Mouse (Mus musculus) kidney, postnatal 36 days (tissue): ENCODE results near the gene Arrdc2.

Experiments
- DNase-seq, 2 experiments: peaks; one replicate each; pipeline ENCODE4 v3.0.0; 2021 to 2022; ENCODE audit warnings: mixed read lengths in 2 of 2

Arrdc2 gene

DNA sequence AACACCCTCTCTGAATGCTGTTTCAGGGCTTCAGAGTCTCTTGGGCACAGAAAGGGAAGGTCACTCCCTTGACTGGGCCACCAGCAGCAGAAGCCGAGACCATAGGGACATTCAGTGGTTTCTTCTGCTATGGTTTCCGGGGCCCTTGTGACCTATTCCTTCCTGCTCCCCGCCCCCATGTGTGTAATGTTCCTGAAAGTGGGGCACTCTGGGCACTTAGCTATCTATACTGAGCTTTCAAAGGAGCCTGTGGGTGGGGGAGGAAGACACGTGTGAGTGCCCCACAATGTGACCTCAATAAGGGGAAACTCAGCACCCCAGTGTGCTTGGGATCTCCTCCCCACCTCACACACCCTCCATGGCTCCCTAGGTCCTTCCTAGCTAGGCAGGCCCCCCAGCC is 33.0 kb downstream of the Arrdc2 start:
- peak in 1 of 2 experiments; percentile 41 for DNase-seq

DNA sequence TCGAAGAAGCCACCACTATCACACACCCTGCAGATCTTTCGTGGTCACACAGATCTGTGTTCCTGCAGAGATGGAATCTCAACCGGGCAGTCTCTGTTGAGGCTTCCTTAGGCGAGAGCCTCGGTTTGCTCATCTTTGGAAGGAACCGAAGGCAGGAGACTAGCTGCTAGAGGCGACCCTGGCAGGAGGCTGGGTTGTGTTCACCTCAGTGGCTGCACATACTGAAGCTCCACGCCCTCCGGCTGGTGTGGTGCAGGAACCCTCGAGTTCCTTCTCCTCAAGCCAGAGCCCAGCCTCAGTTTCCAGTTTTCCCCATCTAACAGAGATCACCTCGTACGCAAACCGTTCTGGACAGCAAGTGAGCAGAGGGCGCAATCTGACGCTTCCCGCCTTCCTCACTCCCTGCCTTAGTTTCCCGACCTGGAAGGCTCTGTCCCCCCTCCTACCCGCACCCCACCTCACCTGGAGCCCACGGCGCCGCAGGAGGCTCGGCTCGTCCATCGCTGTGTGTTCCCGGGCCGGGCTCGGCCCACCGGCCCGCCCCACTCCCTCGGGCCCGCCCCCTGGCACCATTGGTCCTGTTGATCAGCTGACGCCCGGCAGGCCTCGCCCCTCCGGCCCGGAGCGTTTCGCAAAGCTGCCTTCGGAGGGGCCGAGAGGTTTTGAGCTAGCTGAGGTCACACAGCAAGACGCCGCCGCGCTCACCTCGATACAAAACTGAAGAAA is 34.9 kb downstream of the Arrdc2 start, which contains the start of gene Mast3:
TSS of gene Mast3 (minus strand) at position 574 of the 726 bp plus-strand sequence.
- DNase-seq, result peak; percentile 92 to 96

DNA sequence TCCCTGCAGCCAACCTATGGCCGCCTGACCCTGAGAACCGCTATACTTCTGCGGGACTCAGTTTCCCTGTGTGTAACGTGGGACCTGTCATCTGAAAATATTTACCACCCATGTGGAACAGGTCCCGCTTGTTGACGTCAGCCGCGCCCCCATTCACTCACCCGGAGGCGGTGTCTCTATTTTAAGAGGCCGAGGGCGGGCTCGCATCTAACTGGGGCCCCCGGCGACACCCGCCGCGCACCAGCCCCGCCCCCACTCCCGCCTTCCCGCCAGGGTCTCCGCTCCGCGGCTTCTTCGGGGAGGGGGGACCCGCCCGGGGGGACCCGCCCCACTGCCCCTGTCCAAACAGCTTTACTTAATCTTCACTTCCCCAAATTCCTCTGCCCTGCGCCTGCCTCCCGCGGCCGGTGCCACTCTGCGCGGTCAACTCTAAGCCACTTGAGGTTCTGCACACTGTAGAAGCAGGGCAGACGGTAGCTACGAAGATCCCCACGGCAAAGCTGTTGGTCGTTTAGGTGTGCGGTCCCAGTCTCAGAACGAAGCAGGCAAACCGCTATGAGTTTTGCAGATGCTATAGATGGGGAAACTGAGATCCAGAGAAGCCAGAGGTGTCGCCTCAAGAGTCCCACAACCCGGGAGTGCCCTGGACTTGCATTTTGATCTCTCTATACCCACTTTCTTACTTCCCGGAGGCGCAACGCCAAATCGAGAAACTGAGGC is 35.6 kb downstream of the Arrdc2 start:
- peak in 1 of 2 experiments; percentile 58 for DNase-seq

DNA sequence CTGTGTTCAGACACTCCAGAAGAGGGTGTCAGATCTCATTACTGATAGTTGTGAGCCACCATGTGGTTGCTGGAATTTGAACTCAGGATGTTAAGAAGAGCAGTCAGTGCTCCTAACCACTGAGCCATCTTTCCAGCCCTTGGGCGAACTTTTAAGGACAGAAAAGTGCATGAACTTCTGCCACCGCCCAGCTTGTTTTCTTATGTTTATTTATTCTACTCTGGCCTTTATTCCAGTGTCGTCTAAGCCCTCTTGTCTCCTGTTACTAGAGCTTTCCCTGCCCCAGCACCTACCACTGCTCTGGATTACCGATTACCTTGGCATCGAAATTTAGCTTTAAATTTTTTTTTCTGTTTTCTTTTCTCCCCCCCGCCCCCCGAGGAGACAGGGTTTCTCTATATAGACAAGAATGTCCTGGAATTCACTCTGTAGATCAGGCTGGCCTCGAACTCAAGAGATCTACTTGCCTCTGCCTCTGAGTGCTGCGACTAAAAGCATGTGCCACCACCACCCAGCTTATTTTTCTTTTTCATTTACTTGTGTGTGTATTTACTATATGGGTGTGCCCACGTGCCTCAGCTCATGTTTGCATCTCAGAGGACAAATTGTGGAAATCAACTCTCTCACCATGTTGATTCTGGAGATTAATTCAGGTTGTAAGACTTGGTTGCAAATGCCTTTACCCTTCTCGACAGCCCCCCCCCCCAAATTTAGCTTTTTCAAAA is 36.6 kb downstream of the Arrdc2 start:
- no peak for DNase-seq

DNA sequence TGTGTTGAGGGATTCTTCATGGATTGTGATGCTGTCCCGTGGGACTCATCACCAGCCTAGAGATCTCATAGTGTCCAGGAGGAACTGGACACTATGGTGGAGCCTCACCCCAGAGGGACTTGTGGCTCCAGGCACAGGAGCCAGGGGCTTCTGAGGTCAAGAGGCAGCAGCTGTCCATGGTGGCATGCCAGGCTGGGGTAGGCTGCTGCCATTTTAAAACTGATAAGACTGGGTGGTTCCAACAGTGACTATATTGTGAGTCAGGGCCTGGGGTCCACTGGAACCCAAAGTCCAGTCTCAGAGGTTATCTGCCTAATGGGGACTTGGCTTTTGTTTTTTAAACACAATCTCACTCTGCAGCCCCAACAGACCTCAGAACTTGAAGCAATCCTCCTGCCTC is 37.7 kb downstream of the Arrdc2 start:
- DNase-seq, result no peak

DNA sequence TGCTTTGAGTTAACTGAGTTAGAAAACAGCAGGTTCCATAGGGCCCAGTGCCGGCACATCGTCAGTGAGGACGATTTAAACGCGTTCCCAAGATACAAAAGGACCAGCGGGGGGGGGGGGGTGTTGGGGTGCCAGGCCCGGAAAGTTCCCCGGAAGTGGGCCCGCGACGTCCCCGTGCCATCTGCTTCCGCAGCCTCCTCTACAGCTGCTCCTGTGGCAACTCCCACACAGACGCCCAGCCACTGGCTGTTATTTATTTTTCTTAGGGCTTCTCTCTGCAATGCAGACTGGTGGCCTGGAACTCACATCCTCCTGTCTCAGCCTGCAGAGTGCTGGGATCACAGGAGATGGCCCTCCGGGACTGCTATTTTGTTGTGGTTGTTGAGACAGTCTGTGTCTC is 38.4 kb downstream of the Arrdc2 start:
- no peak for DNase-seq

DNA sequence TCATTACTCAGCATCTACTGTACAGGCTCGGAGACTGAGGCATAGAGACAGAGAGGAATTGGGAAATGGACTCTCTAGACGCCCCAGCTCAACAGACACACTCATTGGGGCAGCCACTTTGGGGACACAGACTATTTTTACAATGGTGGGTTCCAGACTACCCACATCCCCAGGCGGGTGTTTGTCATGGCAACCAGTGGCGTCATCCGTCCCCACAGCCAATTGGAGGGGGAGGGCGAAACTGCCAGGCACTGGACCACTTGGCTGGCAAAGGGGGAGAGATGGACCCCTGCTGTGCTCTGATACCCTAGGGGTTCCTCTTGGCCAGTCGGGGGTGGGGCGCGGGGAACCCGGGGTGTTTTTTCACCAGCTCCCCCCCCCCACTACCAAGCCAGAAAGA is 38.9 kb downstream of the Arrdc2 start:
- no peak for DNase-seq

DNA sequence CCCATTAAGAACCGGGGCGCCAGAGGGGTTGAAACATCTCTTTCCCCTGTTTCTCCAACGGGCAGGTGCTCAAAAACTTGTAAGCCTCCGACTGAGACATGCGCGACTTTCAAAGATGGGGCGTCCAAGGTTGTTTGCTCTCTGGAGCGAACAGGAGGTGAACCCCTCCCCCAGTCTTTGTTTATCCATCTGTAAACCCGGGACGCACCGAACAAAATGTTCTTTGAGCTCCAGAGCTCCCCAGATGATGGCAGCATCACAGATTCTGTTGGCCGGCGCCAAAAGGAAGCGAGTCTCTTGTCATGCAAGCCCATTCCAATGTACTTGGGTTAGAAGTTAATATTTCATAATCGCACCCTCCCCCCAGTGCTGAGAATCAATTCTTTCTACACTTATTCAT is 41.2 kb downstream of the Arrdc2 start:
- peak; percentile 79 to 89 for DNase-seq

DNA sequence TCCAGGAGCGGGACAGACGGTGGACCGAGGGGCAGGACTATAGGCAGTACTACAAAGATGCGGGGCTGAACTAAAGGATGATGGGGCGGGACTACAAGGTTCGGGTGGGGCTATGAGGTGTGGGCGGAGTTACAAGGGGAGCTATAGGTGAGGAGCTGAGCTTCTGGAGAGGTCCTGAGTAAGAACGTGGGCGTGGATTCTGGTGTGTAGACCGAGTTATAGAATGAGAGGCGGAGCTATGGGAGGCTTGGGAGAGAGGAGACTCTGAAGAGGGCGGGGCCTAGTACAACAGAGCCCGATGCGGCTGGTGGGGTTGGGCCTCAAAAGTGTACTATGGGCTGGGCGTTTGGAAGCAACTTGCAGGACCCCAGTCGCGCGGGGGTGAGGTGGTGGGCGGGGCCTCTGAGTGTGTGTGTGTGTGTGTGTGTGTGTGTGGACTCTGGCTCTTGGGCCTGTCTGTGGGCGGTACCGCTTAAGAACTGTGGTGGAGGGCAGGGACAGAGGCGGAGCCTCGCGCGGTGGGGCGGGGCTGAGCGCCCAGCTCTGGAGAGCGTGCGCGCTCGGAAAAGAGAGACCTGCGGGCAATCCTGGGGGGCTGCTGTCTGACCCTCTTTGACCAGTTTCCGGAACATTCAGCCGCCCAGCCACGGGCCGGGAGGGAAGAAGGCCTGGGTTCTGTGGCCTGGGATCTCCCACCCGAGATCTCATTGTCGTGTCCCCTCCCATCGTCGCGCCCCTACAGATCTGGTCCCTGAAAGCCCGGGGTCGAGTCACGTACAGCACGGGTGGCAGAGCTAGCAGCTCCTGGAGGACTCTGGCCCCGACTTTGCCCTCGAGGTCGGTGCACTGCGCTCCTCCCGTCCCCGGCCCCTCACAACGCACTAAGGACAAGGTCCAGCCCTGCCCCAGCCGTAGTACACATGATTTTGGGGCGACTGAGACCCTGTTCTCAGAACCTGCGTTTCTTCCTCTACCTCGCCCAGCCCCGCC is 42.1 kb downstream of the Arrdc2 start:
- DNase-seq, result peak; percentile 93 to 94

DNA sequence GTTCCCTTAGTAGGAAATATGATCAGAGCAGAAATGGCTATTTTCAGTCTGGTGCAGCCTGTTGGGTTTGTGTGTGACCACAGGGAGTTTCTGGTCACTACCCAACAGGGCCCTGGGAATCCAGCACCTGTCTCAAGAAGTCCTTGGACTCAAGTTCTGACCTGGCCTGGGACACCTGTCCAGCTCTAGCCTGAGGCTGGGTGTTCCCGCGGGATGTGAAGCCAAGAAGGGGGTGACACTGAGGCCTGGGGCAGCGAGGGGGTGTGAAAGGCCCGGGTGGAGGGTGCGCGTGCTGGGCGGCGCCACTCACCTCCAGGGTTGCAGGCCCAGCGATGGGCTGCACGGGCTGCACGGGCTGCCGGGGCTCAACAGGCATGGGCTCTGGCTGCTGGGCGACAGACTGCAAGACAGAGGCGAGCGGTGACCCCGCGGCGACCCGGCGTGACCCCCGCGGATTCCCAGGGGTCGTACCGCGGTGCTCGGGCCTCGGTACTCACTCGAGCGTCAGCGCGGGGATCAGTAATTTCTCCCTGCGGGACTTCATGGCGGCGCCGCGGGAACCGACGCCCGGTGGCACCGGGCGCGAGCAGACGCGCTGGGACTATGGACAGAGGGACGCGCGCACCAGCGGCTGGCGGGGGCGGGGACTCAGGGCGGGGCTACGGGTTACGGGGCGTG is 43.0 kb downstream of the Arrdc2 start:
- peak in 1 of 2 experiments; percentile 92 for DNase-seq

DNA sequence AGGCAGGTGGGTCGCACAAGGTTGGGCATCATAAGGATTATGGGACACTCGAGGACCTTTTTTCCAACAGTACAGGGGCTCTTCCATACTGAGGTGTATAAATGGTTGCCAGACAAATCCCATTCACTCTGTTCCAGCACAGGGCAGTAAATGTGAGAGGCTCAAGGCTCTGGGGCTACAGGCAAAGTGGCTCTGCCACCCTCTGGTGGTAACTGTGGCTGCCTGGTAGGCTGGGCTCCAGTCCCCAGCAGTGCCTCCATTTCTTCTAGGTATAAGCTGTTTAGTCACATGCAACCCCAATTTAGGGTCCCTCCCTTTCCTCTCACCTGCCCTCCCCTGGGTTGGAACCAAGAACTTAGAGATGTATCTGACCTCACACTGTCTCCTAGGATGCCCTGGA is 44.1 kb downstream of the Arrdc2 start:
- DNase-seq, result no peak

DNA sequence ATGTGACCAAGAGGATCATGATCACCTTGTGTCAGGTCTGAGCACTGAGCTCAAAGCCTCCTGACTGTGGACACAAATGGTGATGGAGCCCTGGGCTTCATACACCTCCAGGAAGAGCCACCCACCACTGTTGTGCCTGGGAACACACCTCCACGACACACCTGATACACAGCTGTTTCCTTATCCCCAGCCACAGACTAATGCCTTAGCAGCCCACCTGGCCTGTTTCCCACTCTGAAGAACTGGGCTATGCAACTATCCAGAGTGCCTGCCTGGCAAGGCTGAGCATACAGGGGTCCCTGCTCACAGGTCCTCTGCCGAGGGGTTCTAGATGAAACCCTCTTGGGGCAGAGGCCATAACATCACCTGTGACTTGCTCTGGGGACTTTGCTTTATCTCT is 45.3 kb downstream of the Arrdc2 start:
- no peak for DNase-seq

DNA sequence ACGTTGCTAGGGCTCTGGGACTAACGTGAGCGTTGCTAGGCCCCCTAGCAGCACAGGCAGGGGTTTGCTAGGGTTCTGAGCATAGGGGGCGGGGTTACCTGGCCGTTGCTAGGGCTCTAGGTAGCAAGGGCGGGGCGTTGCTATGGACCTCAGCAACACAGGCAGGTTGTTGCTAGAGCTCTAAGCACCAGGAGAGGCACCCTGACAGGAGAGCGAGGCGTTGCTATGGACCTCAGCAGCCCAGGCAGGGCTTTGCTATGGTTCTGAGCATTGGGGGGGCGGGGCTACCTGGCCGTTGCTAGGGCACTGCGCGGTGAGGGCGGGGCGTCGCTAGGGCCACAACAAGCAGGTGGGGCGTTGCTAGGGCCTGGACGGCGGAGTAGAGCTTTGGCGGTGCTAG is 46.8 kb downstream of the Arrdc2 start:
- DNase-seq, result peak; percentile 93 to 94

DNA sequence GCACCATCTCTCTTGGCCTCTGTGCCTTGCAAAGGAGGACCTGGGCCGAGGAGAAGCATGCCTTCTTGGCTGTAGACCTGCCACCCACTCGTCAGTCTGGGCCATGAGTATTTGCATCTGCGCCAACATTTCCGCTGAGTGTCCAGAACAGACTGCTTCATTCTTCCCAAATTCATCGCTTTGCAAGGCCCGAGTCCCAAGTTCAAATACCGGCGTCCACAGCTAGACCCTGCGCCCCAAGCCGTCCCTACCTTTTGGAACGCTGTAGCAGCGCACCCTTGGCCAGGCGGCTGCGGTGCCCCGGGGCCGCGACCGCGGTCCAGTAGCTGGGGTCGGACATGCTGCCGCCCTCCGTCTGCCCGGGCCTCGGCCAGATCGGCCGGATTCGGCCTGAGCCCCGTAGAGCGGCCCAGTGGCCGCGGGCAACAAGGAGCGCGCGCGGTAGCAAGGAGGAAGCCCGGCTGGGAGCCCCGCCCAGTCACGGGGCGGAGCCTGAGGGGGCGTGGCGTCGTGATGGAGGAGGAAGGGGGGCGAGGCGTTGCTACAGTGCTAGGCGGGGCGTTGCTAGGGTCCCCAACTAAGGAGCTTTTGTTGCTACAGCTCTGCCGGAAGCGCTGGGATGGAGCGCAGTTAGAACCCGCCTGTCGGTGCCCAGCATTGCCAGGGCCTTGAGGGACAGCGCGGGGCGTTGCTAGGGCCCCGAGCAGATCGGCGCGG is 47.4 kb downstream of the Arrdc2 start:
- DNase-seq, result peak; percentile 98 to 99

DNA sequence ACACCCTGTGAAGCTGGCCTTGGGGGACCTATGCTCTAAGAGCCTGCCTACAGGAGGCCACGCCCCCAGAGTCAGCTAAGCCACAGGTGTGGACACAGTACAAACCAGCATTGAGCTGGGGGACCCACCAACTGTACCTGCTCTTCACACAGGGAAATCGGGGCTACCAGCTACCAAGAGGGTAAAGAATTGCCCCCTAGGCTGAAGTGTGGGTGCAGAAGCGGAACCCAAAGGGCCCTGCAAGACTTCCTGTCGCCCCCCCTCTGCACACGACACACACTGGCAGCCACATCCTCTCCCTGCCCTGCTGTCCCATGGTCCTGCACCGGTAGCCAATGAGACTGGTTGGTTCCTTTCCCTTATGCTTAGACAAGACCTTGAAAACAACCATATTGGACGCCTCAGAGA is 48.2 kb downstream of the Arrdc2 start:
- peak in 1 of 2 experiments; percentile 51 for DNase-seq

DNA sequence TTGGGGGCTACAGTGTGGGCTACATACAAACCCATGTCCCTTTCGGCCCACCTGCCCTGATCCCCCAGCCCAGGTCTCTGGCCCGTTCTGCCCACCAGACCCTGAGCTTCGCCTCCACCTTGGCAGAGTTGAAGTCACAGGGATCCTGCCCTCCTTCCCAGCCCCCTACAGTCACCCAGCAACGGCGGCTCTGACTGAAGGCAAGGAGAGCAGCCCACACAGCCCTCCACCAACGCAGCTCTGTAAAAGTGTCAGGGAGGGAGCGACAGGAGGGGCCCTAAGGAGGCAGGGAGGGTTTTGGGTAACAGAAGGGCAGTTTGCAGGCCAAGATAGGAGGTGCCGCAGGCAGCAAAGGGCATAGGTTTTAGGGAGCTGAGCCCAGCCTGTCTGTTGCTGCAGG is 48.7 kb downstream of the Arrdc2 start:
- DNase-seq, result no peak

DNA sequence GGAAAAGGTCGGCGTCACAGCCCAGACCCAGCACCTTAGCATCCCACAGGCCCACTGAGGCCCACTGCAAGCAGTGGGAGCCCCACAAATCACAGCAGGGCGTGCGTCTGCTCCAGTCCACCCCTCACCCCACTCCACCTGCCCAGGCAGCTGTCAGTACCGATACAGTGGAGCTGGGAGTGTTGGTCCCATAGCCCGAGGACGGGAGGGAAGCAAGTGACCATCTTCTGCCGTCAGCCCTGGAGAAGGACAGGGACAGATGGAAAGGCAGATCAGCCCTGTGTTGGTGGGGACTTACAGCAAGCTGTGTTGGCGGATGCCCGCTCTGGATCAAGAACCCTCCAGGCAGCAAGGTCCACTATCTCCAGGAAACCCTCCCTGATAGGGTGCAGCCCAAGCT is 50.5 kb downstream of the Arrdc2 start:
- DNase-seq, result no peak

DNA sequence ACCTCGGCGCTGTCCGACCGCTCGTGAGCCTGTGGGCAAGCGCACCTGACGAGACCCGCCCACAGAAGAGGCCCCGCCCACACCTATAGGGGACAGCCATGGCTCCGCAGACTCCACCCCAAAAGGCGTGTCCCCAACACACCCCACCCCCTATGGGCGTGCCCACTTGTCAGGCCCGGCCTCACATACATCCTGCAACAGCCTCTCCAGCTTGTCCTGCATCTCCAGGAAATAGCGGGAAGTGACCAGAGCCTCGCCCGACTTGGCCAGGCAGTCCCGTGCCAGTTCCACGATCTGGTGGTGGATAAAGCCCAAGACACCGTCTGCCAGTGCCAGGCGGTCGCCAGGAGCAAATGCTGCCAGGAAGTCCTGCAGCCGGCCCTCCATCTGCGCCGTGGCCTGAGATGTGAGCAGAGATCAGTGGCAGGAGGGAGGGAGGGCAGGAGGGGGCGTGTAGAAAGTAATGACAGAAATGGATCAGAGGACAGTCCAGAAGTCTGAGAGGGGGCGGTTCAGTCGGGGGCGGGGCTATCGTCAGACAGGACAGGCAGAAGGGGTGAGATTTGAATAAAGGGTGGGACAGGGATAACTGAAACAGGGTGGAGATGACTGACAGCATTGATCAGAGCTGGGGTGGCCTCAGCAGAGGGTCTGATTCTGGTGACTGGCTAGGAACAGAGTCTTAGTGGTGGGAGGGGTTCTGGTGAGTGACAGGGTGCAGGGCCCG is 51.4 kb downstream of the Arrdc2 start:
- peak in 1 of 2 experiments; percentile 65 for DNase-seq

DNA sequence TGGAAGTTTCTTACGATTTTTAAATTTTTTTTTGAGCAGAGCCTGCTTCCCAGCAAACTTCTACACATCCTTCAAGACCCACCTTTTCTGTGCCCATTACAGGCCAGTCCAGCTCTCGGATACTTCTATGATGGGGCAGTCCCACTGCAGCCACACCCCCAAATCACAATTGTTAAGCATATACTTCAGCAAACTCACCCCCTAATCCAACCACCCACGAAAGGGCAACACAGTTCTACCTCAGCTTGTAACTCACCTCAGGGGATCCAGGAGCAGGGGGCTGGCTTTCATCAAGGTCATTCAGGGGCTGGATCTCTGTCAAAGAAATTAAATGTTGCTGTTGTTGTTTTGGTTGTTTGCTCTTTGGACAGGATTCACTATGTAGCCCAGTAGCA is 52.5 kb downstream of the Arrdc2 start:
- no peak for DNase-seq

DNA sequence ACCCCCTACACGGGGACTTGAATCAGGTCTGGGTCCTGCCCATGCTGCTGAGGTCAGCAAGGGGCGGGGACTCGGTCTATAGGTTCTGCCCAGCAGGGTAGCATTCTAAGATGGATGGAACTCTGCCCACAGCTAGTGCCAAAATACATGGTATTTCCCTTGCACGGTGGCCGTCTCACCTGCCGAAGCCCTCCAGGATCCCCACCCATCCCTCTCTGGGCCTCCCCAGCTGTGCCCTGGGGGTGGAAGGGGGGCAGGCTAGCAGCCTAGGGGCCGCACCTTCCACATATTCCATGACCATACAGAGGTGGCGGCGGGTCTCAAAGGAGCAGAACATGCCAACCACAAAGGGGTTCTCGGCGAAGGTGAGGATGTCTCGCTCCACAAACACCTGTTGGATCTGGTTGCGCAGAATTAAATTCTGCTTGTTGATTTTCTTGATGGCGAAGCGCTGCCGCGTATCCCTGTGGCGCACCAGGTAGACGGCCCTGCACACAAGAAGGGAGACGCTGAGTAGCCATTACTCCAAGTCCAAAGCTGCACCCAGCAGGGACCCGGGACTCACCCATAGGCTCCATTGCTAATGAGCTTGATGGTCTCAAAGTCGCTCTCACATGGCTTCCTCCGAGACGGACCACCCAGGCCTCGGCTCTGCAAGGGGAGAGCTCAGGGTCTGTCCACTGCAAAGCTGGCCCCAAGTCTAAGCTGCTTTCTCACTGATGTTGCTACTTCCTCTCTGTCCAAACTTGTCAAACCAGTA is 53.0 kb downstream of the Arrdc2 start:
- no peak for DNase-seq
